Mouse (Mus musculus) liver, postnatal 0 days (tissue): ENCODE results near the gene Rnaseh1. TPM values are rescaled to one million over a fixed set of nuclear protein-coding genes. Genes with fewer than 3 reads are reported as not detected.

Experiments used
- ATAC-seq: fragments of 200-750 bp; cut with Nextera tagmentation; 2 replicates; pipeline ENCODE4 v1.8.0; 2017; ENCODE audit warnings: mild to moderate bottlenecking, moderate library complexity
- DNase-seq: peaks from one replicate; pipeline ENCODE4 v3.0.0-alpha.2; 2016
- H3K27ac ChIP-seq: fragments of 300-500 bp; sonication (generic); 2 replicates; pipeline ENCODE4 v1.5.1; 2014; ENCODE audit warnings: antibody characterized with exemption, moderate library complexity, mild to moderate bottlenecking, low read depth
- H3K27me3 ChIP-seq: fragments of 300-500 bp; sonication (generic); 2 replicates; pipeline ENCODE4 v1.6.1; 2014; ENCODE audit warnings: low read length, control low read depth, mixed read lengths; ENCODE audit not compliant: insufficient read depth
- H3K36me3 ChIP-seq: fragments of 300-500 bp; sonication (generic); replicated peaks from 2 replicates; pipeline ENCODE4 v1.6.1; 2014; ENCODE audit warnings: mild to moderate bottlenecking, control low read depth, low read length, moderate library complexity, mixed read lengths; ENCODE audit not compliant: insufficient read depth
- H3K4me1 ChIP-seq: fragments of 300-500 bp; sonication (generic); 2 replicates; pipeline ENCODE4 v1.6.1; 2014; ENCODE audit warnings: antibody characterized with exemption, mild to moderate bottlenecking, control low read depth; ENCODE audit not compliant: insufficient read depth
- H3K4me2 ChIP-seq: fragments of 300-500 bp; sonication (generic); 2 replicates; pipeline ENCODE4 v1.6.1; 2014; ENCODE audit warnings: low read depth, mild to moderate bottlenecking, low read length, moderate library complexity, mixed read lengths
- H3K4me3 ChIP-seq: fragments of 300-500 bp; sonication (generic); 2 replicates; pipeline ENCODE4 v1.5.1; 2014; ENCODE audit warnings: low read depth, low read length
- H3K9ac ChIP-seq: fragments of 300-500 bp; sonication (generic); replicated peaks from 2 replicates; pipeline ENCODE4 v1.6.1; 2014; ENCODE audit warnings: mild to moderate bottlenecking, moderate library complexity
- H3K9me3 ChIP-seq: fragments of 300-500 bp; sonication (generic); 2 replicates; pipeline ENCODE4 v1.6.1; 2016; ENCODE audit warnings: mild to moderate bottlenecking, control low read depth, low read length, mixed read lengths
- CTCF ChIP-seq: sonication (generic); IDR thresholded peaks from 2 replicates; pipeline ENCODE4 v1.5.1; 2016; ENCODE audit warnings: antibody characterized with exemption, low read depth
- EP300 ChIP-seq: IDR thresholded peaks from 2 replicates; pipeline ENCODE4 v1.6.1; 2016; ENCODE audit warnings: antibody characterized with exemption, low read depth, mild to moderate bottlenecking
- WGBS: fragments of 180-500 bp; shearing (Covaris S2); extraction: QIAGEN DNeasy Blood & Tissue Kit; methylation state at CpG from one replicate; pipeline ENCODE4 v1.1.7; 2014; ENCODE audit not compliant: insufficient replicate concordance; 5-methylcytosine and 5-hydroxymethylcytosine counted together
- polyA plus RNA-seq: library from polyadenylated mRNA; unstranded; fragments of >200 nt; fragmentation: Nextera tagmentation; extraction: Ambion mirVana; gene quantifications from 2 replicates; pipeline ENCODE4 v1.2.1, GENCODE M21; 2015

Rnaseh1 gene
- polyA plus RNA-seq, 1 experiment from 2014 or later: 9.6 TPM

DNA sequence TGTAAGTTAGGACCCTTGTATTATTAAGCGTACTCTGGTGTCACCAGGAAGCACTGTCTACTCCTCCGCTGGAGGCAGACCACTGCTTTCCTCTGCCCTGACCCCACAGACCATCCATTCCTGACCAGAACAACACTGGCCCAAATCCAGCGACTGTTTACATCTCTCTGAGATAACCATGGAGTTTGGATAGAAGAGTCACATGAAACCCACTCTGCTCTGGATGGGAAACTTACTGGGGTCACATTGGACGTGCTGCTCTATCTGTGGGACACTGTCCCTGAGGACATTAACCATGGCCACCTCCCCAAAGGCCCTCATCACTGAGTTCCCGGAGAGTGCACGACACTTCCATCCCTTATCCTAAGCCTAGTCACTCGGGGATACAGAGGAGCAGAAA, 24.0 kb upstream of the Rnaseh1 start:
- Histone ChIP-seq H3K4me3 (no peak overlapping the region), H3K4me2 (no peak overlapping the region), H3K4me1 (peaks cover 18% of the 10 kb centered on the region), H3K9me3 (no peaks in the 10 kb centered on the region), H3K9ac (no peak overlapping the region), H3K36me3 (peaks cover 21% of the 10 kb centered on the region), H3K27me3 (no peaks in the 10 kb centered on the region), H3K27ac (peak overlapping the region; percentile 23; the same call in 1 of the 2 replicates)
- WGBS: 61% methylated on average over 7 of the region's 7 CpGs
- no peak for DNase-seq
- peak; percentile 27; the same call in 1 of the 2 replicates for ATAC-seq
- TF ChIP-seq EP300 (no peak), CTCF (no peak)

- Histone ChIP-seq H3K9me3 (no peaks in the 10 kb centered on the region), H3K4me1 (peaks cover 11% of the 10 kb centered on the region), H3K9ac (no peak overlapping the region), H3K4me3 (no peak overlapping the region), H3K27me3 (no peaks in the 10 kb centered on the region), H3K36me3 (peaks cover 37% of the 10 kb centered on the region), H3K4me2 (no peak overlapping the region), H3K27ac (no peak overlapping the region)
- WGBS: 50% methylated on average over 4 of the region's 4 CpGs
- ATAC-seq (no peak), DNase-seq (no peak)
- no peak for TF ChIP-seq CTCF
- TF ChIP-seq EP300: no peak
These were observed 22.3 kb upstream of the Rnaseh1 start for GRCm38 (mm10) chr12:28627092-28627491.

DNA sequence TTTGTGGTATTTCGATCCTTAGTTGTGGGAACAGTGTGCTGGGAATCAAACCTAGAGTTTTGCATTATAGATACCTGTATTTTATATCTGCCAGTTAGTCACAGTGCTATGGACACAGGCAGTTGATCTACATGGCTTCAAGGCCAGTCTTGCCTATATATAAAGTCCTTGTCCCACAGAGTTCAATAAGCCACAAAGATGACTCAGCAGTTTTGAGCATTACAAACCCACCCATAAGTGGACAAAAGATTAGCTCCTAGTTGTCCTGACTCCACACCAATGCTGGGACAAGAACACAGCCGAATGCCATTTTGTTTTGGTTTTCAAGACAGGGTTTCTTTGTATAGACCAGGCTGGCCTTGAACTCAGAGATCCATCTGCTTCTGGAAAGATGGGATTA, 21.0 kb upstream of the Rnaseh1 start:
- 85% methylated on average over 2 of the region's 2 CpGs for WGBS
- Histone ChIP-seq H3K36me3 (peaks cover 51% of the 10 kb centered on the region), H3K9me3 (no peaks in the 10 kb centered on the region), H3K4me3 (no peak overlapping the region), H3K27me3 (no peaks in the 10 kb centered on the region), H3K4me2 (no peak overlapping the region), H3K27ac (no peak overlapping the region), H3K9ac (no peak overlapping the region), H3K4me1 (peaks cover 8% of the 10 kb centered on the region)
- ATAC-seq (no peak), DNase-seq (no peak)
- TF ChIP-seq CTCF (no peak), EP300 (no peak)

DNA sequence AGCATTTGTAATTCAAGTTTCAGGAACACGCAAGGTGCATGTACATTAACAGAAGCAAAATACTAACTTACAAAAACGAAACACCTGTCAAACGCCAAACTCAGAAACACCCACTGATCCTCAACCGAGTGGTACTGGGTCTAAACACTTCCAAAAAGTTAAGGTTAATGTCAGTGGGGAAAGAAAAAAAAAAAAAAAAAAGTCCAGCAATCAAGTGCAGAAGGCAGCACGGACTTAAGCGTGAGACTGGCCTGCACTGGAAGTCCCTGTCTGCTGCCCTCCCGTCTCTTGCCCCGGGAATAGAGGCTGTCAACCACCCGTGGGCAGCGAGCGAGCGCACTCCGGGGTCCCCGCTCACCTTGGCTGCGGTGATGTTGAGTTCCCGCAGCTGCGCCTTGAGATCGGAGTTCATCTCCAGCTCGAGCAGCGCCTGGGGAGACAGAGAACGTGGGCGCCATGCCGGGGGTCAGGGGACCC, 14.3 kb upstream of the Rnaseh1 start:
- DNase-seq (no peak), ATAC-seq (peak; percentile 49)
- peaks cover 43% of the 10 kb centered on the region for H3K36me3 ChIP-seq
- H3K27ac ChIP-seq: peak overlapping the region; percentile 89
- no peak for TF ChIP-seq CTCF
- TF ChIP-seq EP300: no peak
- peak overlapping the region; percentile 85 for H3K4me3 ChIP-seq
- H3K4me1 ChIP-seq: peaks cover 11% of the 10 kb centered on the region
- H3K9ac ChIP-seq: peak overlapping the region; percentile 96
- H3K27me3 ChIP-seq: no peaks in the 10 kb centered on the region
- peak overlapping the region; percentile 78 for H3K4me2 ChIP-seq
- WGBS: 1% methylated on average over 23 of the region's 23 CpGs
- H3K9me3 ChIP-seq: no peaks in the 10 kb centered on the region

- peaks cover 36% of the 10 kb centered on the region for H3K36me3 ChIP-seq
- ATAC-seq (peak; percentile 99), DNase-seq (peak; percentile 94)
- H3K27ac ChIP-seq: peak within 1 kb of the TSS; percentile 89
- TF ChIP-seq CTCF (no peak), EP300 (peak; percentile 92)
- H3K4me3 ChIP-seq: peak within 1 kb of the TSS; percentile 85
- H3K9me3 ChIP-seq: no peaks in the 10 kb centered on the region
- peaks cover 11% of the 10 kb centered on the region for H3K4me1 ChIP-seq
- H3K4me2 ChIP-seq: peak within 1 kb of the TSS; percentile 78
- peak within 1 kb of the TSS; percentile 96 for H3K9ac ChIP-seq
- no peaks in the 10 kb centered on the region for H3K27me3 ChIP-seq
- 4% methylated on average over 68 of the region's 69 CpGs for WGBS
These were observed 13.6 kb upstream of the Rnaseh1 start, which contains the start of gene Rps7 for GRCm38 (mm10) chr12:28635535-28636476. TSS of gene Rps7 (minus strand) at chr12:28635953.

- H3K4me1 ChIP-seq: peaks cover 11% of the 10 kb centered on the region
- H3K9ac ChIP-seq: no peak overlapping the region
- no peaks in the 10 kb centered on the region for H3K9me3 ChIP-seq
- H3K27me3 ChIP-seq: no peaks in the 10 kb centered on the region
- TF ChIP-seq CTCF (no peak), EP300 (no peak)
- H3K4me2 ChIP-seq: peak overlapping the region; percentile 74
- no peak for ATAC-seq
- H3K4me3 ChIP-seq: peak overlapping the region; percentile 85
- peaks cover 28% of the 10 kb centered on the region for H3K36me3 ChIP-seq
- H3K27ac ChIP-seq: no peak overlapping the region
- 73% methylated on average over 6 of the region's 6 CpGs for WGBS
- no peak for DNase-seq
These were observed 12.9 kb upstream of the Rnaseh1 start for GRCm38 (mm10) chr12:28636543-28636942.
